Mouse (Mus musculus): ENCODE data around the gene B3galt2.
"Not testable (repeated sequence)": the region's sequence is repeated elsewhere in the genome, so short reads cannot be mapped to it uniquely, and the experiment has no call there.

The B3galt2 gene
- long read RNA-seq, experiment 1, full-length matches to known transcripts = 1 of 5 reads
- long read RNA-seq, experiment 1, partial matches to known transcripts = 3 of 5 reads
- long read RNA-seq, experiment 1, other reads (novel, unspliced or antisense) = 1 of 5 reads
- long read RNA-seq, experiment 2, full-length matches to known transcripts = 1 of 6 reads
- long read RNA-seq, experiment 2, partial matches to known transcripts = 4 of 6 reads
- long read RNA-seq, experiment 2, other reads (novel, unspliced or antisense) = 1 of 6 reads

DNA sequence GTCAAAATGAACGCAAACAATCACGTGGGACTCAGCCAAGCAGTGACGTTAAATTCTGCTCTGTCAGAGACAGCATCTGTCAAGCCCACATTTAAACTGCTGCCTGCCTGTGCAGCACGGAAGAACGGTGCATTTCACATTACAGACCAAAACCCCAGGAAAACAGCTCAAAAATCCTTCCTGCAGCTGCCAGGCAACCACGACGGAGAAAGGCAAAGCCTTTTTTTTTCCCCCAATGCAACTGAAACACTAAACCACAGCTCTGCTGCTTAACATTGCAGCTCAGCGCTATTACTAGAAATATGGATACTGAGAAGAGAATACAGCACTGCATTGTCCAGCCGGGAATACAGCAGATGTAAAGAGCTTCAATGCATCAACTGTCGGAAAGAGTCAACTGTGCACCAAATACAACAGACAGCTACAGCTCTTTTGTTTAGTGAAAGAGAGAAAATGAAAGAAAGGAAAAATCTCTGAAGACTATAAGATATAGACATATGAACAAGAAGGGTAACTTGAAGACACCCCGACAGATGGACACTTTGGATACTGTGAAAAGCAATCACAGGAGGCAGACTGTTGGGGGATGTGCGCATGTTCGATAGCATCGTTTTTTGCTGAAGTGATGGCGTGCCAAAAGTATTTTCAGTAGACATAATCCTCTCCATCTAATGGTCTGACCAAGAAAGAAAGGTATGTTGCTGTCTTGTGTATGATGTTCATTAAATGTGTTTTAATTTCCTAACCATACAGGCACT, at the start of gene B3galt2:
B3galt2 (plus strand) TSS at position 15 of the 758 bp plus-strand sequence.
- intact Hi-C loops (cut with DNase I) = no loop called here

DNA sequence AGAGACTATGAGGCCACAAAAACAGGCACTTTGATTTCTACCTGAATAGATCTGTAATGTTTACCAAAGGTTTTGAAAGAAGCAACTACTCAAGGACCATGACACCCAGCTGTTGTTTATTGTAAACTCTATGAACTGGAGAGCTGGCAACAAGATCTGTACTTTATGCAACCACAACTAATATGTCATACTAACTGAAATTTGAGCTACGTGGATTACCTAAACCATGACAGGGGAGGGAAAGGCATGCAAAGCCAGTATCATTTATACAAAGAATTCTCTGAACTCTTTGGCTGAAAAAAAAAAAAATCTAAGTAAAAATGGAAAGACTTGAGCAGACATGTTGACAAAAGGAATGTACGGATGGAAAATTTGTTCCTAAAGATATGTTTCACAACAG, 43.6 kb upstream of the B3galt2 start:
- intact Hi-C loops (cut with DNase I) = no loop called here

DNA sequence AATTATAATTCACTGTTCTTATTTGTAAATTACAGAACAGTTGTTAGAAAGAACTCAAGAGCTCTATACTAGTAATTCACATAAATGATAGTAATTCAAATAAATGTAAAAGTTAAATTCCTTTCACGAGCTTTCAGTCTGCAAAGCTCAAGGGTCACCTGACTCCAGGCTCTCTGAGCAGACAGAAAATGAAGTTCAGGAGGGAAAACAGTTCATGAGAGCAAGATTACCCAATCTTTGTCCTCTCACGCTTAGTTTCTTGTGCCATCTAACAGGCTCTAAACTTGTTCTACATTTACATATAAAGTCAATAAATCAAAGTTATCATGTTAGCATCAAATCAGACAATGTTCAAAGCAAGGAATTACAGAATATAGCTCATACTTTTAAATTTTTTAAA, 31.6 kb upstream of the B3galt2 start:
- intact Hi-C loops (cut with DNase I) = no loop called here

DNA sequence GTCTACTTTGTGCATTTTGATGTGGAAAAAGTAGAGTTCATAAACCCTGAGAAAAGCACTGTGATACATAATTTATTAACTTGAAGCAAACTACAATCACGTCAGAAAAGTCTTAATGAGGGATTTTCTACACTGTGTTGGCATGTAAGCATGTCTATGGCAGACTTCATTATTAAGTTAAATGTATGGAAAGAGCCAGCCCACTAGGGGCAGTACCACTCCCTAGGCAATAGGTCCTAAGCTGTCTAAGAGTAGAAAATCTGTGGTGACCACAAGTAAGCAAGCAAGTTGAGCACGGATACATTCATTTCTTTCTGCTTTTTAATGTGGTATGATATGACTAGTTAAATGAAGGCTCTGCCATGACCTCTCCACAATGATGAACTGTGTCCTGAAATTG, 27.6 kb upstream of the B3galt2 start:
- intact Hi-C loops (cut with DNase I) = no loop called here

DNA sequence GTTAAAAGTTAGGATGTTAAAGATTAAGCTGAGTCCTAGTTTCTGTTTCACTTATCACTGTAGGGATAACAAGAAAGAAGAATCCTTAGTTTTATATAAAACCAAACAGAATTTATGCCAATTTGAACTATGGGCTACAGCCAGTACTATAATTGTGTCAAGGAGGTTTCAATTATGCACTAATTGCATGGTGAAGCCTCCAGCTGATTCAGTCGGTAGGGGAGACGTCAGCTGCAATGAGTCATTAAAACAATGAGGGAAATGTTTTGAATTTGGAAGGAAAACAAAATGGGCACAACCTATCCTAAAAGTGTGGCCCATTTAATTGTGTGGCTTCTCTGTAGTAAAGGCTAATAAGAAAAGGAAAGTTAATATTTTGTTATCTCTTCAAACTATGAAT, 20.7 kb upstream of the B3galt2 start:
- intact Hi-C loops (cut with DNase I) = no loop called here

DNA sequence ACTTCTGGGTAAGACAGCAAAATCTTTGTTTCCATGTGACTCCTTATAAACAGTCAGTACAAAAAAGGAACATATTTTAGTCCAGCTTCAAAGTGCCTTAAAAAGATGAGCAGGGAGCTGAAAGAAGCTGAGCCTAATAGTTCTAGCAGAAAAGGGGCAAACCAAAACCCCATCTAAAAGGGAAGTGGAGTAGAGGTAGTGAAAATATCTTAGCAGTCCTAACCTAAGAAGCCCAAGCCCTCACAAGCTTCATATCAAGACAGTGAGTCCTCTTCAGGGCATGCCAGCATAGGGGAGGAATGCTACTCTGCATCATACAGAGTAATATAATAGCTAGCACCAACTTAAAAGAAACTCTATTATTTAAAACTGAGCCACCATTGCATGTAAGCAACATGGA, 18.5 kb upstream of the B3galt2 start:
- intact Hi-C loops (cut with DNase I) = no loop called here

DNA sequence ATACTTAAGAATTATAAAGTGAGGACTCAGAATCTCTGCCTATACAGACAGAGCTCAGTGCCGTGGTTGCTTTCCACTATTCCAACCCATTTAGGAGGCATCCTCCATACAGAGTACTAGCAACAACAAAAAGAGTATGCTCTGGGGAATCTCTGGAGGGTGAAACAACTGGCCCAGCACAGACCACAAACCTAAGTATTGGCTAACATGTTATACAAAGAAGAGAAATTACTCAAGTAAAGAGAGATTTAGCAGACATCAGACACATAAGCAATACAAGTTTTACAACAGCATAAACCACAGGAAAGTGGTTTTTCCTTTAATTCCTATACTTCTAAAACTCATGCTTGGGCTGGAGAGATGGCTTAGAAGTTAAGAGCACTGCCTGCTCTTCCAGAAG, 17.8 kb upstream of the B3galt2 start:
- intact Hi-C loops (cut with DNase I) = no loop called here

DNA sequence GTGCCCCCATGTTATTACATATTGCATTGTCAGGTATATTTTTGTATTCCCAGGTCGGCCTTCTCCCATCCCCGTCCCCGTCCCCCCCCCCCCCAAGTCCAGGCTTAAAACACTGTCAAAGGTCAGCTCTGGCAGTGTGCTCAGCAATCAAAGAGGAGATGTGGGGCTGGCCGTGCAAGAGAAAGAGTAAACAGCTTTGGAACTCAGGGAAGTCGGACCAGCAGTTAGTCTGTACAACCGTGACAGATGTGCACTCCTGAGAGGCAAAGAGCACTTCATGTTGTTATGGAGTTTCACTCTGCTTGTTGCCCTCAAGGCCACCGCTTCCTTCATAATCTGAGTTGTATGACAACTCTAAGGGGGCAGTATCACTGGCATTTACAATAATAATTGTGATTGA, 9.1 kb upstream of the B3galt2 start:
- intact Hi-C loops (cut with DNase I) = no loop called here

DNA sequence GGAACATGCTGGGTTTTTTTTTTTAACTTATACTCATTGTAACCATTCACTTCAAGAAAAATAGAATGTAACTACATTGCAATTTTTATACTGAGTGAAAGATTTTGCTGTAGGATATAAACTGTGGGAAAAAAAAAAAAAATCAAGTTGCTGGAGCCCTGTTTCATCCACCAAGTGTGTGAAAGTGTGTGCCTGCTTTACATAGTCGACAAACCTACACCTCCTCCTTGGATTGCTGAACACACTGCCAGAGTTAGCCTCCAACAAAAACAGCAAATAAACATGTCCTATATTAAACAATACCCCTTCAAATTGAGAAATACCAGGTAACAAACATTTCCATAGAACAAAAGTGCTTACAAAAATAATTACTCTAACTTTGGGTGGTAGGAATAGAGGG, 8.1 kb upstream of the B3galt2 start:
- intact Hi-C loops (cut with DNase I) = no loop called here

DNA sequence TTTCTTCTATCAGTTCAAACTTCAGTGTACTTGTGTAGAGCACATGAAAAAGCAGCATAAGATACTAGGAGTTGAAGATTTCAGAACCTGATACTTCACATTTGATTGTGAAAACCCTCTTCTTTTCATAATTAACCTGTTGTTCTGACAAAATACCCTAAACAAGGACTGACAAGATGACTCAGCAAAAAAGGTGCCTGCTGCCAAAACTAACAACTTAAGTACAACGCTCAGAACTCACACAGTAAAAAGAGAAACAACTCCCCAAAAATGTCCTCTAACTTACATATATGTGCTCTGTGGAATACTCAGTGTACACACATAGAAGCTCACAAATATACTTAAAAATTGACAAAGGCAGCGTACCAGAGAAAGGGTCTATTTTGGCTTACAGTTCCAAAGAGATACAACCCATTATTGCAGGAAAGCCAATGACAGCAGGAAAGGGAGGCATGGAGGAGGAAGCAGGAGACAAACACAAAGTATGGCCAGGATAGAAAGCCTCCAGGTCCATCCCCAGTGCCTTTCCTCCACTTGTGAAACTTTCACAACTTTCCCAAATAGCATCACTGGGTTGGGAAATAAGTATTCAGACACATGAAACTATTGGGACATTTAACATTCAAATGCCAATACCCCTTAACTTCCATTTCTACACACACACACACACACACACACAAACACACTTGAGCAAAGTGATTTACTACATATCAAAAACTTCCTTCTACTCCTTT, 7.4 kb upstream of the B3galt2 start:
- intact Hi-C loops (cut with DNase I) = no loop called here

DNA sequence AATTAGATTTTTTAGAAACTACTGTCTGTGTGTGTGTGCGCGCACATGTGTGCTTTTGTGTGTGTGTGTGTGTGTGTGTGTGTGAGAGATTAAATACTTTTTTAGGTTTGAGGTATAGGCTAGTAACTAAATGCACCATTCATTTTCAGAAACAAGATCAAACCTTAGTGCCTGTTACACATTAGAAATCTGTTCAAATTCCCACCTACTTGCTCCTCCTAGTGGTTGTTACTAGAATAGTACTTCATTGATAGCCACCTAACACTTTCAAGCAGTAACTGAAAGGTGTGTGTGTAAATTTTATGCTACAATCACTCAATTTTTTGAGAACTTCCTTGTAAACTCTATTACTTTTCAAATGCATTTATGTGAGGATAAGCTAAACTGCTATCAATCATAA, 3.8 kb downstream of the B3galt2 start:
- intact Hi-C loops (cut with DNase I) = no loop called here

DNA sequence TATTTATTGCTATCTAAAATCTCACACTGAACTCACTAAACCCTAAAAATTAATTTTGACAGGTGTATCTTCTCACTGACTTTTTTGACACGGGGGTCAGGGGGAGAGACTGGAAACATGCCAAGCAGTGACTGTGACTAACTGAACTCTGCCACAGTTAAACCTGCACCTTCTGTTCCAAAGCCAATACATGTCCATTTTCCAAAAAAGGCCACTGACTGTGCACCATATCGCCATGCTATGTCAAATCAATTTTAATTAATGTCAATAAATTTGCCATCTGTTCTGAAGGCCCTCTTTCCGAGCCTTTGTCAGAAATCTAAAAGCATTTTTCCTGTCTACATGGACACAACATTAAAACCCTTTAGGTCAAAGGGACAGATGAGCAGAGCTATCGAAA, 4.9 kb downstream of the B3galt2 start:
- intact Hi-C loops (cut with DNase I) = no loop called here

DNA sequence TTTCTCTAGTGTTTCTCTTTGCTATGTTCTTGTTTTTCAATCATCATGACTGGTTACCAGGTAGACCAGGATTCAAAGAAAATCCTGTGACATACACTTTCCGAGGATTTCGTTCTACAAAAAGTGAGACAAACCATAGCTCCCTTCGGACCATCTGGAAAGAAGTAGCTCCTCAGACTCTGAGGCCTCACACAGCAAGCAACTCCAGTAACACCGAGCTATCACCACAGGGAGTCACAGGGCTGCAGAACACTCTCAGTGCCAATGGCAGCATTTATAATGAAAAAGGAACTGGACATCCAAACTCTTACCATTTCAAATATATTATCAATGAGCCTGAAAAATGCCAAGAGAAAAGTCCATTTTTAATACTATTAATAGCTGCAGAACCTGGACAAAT, 5.8 kb downstream of the B3galt2 start:
- intact Hi-C loops (cut with DNase I) = no loop called here

DNA sequence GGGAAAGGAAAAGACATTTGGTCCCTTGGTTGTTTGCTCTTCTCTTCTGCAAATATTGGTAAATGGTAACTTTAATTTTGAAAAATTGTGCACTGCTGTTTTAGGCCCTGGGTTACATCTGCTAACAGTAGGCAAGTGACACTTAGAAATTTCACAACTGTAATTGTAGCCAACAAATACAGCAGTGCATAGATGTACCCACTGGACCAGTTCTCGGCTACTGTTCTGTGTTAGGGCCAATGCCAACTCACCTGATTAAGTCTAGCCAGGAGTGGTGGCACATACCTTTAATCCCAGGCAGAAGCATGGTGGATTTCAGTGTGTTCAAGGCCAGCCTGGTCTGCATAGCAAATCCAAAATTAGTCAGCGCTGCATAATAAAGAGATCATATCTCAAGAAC, 9.9 kb downstream of the B3galt2 start:
- intact Hi-C loops (cut with DNase I) = no loop called here

DNA sequence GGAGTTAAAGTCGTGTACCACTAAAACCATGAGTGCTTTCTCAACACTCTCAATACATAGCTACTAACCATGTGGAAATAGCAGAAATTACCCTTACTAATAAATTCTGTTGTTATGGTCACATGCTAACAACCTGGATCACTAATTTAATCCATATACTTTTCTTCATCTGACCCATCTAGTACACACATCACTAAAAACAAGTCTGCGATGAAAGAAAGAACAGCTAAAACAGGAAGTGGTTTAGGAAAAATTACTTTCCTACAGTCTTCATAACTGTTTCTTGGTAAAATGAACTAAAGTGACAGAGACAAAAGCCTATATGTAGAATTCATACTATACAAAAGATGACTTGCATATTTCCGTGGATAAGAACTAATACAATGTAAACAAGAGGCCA, 13.2 kb downstream of the B3galt2 start:
- intact Hi-C loops (cut with DNase I) = no loop called here

DNA sequence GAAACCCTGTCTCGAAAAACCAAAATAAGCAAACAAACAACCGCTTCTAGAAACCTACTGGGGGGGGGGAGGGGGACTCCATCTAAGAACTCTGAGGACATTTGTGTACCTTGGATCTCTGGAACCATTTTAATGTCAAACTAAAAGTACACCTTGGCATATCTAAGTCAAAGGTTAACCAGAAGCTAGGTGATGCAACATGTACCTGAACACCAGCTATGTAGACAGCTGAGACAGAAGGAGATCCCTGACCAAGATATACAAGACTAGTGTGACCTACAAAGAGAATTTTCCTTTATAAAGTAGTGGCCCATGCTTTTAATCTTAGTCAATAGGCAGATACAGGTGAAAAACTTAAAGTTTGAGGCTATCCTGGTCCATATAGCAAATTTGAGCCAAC, 22.7 kb downstream of the B3galt2 start:
- intact Hi-C loops (cut with DNase I) = no loop called here

DNA sequence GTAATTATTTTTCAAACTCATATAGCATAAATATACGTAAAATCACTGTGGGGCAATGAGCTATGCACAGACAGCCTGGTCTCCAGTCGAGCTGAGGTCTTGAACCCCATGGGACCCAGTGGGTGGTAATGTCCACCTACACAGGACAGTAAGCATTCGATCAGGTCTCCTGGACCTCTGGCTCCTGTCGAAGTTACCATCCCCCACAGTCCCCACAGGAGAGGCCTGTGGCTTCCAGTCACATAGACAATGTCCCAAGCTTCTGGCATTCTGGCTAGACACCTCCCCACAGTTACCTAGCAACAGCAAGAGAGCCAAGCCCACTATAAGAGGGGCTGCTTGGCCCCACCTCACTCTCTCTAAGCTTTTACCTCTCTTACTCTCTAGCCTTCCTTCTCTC, 24.3 kb downstream of the B3galt2 start:
- intact Hi-C loops (cut with DNase I) = not testable (repeated sequence)

DNA sequence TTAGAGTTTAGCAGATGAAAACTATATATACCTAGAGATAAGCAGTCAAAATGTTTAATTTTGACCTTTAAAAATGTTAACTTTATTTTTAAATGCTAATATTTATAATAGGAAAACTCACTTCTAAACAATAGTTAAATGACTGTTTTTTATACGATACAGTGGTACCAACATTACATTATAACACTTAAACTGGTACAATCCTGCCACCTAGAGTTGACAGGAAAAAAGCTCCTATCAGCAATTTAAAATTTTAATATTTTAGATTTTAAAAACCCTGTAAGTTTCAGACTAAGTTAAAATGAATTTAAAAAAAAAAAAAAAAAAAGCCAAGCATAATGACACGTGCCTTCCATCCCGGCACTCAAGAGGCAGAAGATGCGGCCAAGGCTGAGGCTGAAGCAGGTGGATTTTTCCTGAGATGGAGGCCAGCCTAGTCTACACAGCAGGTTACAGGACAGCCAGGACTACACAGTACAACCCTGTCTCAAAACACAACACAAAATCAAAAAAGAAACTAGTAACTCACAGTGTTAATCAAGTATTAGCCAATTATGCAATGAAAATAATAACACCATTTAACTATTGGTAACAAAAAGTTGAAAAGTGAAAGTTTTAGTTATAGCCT, 35.4 kb downstream of the B3galt2 start:
- intact Hi-C loops (cut with DNase I) = no loop called here

DNA sequence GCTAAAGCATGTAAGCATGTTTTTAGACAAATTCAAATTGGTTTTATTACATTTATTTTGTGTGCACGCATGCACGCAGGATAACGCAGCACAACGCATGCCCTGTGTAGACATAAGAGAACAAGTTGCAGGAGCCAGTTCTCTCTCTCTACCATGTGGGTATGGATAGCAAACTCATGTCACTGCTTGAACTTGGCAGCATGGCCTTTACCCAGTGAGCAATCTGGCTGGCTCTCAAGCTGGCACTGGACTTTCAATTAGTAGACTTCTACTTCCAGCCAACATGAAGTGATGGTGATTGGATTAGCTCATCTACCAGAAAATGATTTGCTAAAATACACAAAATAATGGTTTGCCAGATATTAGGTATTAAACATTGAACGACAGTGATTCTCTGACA, 40.6 kb downstream of the B3galt2 start:
- intact Hi-C loops (cut with DNase I) = no loop called here

DNA sequence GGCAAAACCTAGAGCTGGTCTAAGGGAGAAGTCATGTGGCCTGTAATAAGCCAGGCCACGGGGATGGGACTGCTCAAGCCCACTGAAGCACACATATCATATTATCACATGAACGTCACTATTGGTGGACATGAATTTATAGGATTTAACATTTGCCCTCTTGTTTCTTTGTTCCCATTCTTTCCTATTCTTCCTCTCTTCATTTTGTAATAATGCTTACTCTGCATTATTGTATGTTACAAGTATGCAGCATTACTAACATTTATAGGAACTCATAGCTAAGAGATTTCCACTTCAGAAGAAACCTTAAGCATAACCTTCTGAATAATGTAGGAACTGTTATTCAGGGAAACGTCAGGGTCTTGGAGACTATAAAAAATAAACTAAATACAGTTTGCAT, 44.4 kb downstream of the B3galt2 start:
- intact Hi-C loops (cut with DNase I) = no loop called here

DNA sequence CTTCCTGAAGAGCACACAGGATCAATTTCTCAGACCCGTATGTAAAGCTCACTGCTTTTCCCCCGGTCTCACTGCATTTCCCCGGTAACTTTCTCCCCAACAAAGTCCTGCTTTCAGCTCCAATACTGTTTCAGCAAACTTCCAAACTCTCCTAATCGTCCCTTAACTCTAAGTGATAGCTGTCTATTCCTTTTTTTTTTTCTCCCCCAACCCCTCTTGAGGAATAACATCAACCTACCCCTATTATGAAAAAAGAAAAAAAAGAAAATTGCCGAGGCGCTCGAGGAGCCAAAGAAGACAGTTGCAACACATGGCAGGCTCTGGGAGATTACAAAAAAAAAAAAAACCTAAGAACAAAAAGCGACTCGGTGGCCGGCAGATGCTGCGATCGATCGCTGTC, 61.3 kb downstream of the B3galt2 start:
- intact Hi-C loops (cut with DNase I) = loop anchor here (5.0 kb wide), 1 partner anchor 36 kb away; no protein-coding TSS in a partner anchor
